Mouse (Mus musculus) liver, embryonic 15.5 days (tissue): ENCODE measurements around the gene Olfr286. TPM values are rescaled to one million over a fixed set of nuclear protein-coding genes. Genes with fewer than 3 reads are reported as not detected.

Source experiments
- ATAC-seq: fragments of 200-750 bp; cut with Nextera tagmentation; 2 replicates; pipeline ENCODE4 v1.8.0; 2017; ENCODE audit warnings: moderate number of reproducible peaks, mild to moderate bottlenecking, moderate library complexity; ENCODE audit not compliant: insufficient read depth
- H3K27ac ChIP-seq: fragments of 300-500 bp; sonication (generic); replicated peaks from 2 replicates; pipeline ENCODE4 v1.5.1; 2015; ENCODE audit warnings: mild to moderate bottlenecking, inconsistent platforms
- H3K27me3 ChIP-seq: fragments of 300-500 bp; sonication (generic); 2 replicates; pipeline ENCODE4 v1.6.1; 2015; ENCODE audit warnings: mild to moderate bottlenecking, inconsistent platforms
- H3K36me3 ChIP-seq: fragments of 300-500 bp; sonication (generic); replicated peaks from 2 replicates; pipeline ENCODE4 v1.6.1; 2015; ENCODE audit warnings: moderate library complexity, mild to moderate bottlenecking, inconsistent platforms
- H3K4me1 ChIP-seq: fragments of 300-500 bp; sonication (generic); replicated peaks from 2 replicates; pipeline ENCODE4 v1.6.1; 2015; ENCODE audit warnings: inconsistent platforms
- H3K4me2 ChIP-seq: fragments of 300-500 bp; sonication (generic); 2 replicates; pipeline ENCODE4 v1.6.1; 2015; ENCODE audit warnings: moderate library complexity, mild to moderate bottlenecking, inconsistent platforms
- H3K4me3 ChIP-seq: fragments of 300-500 bp; sonication (generic); replicated peaks from 2 replicates; pipeline ENCODE4 v1.5.1; 2015; ENCODE audit warnings: mild to moderate bottlenecking, inconsistent platforms
- H3K9ac ChIP-seq: fragments of 300-500 bp; sonication (generic); 2 replicates; pipeline ENCODE4 v1.6.1; 2015; ENCODE audit warnings: moderate library complexity, mild to moderate bottlenecking, inconsistent platforms
- H3K9me3 ChIP-seq: fragments of 300-500 bp; sonication (generic); replicated peaks from 2 replicates; pipeline ENCODE4 v1.6.1; 2016; ENCODE audit warnings: inconsistent platforms
- WGBS: fragments of 180-500 bp; shearing (Covaris S2); methylation state at CpG from one replicate; pipeline ENCODE4 v1.1.7; 2015; ENCODE audit warnings: mixed read lengths; ENCODE audit not compliant: insufficient replicate concordance; 5-methylcytosine and 5-hydroxymethylcytosine counted together
- polyA plus RNA-seq: library from polyadenylated mRNA; unstranded; fragments of >200 nt; fragmentation: Nextera tagmentation; extraction: Ambion mirVana; gene quantifications from 2 replicates; pipeline ENCODE4 v1.2.1, GENCODE M21; 2015

Olfr286 gene
- not detected in 2 replicates for polyA plus RNA-seq

DNA sequence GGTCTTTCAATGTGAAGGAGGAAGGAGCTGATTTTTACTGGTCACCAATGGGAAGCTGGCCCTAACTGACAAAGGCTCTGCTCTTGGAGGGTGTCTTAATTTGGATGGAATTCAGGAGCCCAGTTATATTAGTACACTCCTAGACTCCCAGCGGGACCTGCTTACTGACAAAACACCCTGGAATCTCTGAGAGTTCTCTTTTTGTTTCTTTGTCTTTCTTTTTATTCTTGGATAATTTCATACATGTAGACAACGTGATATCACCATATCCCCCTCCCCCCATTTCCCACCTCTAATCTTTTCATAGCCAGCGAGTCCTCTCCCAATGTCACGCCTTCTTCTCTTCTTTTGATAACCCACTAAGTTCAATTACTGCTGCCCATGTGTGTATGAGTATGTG lies at the start of gene Olfr286:
Gene Olfr286, minus strand, starts transcription at position 101 of the 400 bp plus-strand sequence.
- Histone ChIP-seq H3K9ac (no peak within 1 kb of the TSS), H3K4me3 (no peak within 1 kb of the TSS), H3K36me3 (no peaks in the 10 kb centered on the region), H3K27me3 (no peaks in the 10 kb centered on the region), H3K9me3 (no peaks in the 10 kb centered on the region), H3K4me1 (no peaks in the 10 kb centered on the region), H3K4me2 (no peak within 1 kb of the TSS), H3K27ac (no peak within 1 kb of the TSS)
- ATAC-seq, result no peak
- WGBS, result 69% methylated on average over 4 of the region's 4 CpGs

DNA sequence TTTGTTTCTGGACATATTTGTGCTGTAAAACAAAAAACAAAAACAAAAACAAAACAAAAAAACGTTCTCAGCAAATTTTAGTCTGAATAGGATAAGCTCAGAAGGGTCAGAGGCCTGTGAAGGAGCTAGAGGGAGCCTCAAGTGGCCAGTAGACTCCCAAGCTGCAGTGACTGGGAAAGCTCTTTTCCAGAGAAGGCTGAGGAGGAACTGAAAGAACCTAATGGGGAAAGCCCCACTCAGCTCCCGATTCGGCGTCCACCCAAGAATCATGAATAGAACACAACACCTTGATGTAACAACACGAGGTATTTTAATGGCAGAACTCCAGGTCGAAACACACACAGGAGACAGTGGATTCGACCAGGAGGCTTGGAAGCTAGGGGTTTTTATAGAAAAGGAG lies 23.5 kb upstream of the Olfr286 start:
- Histone ChIP-seq H3K4me1 (no peaks in the 10 kb centered on the region), H3K9me3 (no peaks in the 10 kb centered on the region), H3K4me2 (no peak overlapping the region), H3K27ac (no peak overlapping the region), H3K27me3 (no peaks in the 10 kb centered on the region), H3K4me3 (no peak overlapping the region), H3K36me3 (no peaks in the 10 kb centered on the region), H3K9ac (no peak overlapping the region)
- no peak for ATAC-seq
- WGBS, result 67% methylated on average over 7 of the region's 7 CpGs

DNA sequence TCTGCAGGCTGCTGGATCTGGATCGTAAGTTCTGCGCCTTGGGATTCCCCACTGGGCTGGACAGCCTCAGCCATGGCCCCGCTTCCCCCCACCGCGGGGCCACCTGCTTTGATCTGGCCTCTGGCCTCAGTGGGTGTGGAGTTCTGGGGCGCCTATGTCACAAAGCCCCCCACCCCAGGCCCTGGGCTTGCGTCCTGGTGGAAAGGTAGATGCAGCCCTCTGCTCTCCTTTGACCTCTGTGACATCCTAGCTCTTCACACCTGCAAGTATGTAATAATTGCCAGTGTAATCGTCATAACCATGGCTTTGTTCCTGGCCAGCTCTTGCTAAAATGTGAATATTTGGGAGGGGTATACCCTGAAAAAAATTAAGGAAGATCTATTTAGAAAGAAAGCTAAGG lies 22.9 kb upstream of the Olfr286 start, which contains the start of gene H1fnt:
Gene H1fnt, minus strand, starts transcription at position 101 of the 400 bp plus-strand sequence.
- H3K9ac ChIP-seq, result no peak within 1 kb of the TSS
- WGBS, result 69% methylated on average over 8 of the region's 8 CpGs
- no peak within 1 kb of the TSS for H3K4me3 ChIP-seq
- H3K27ac ChIP-seq, result no peak within 1 kb of the TSS
- H3K36me3 ChIP-seq, result no peaks in the 10 kb centered on the region
- H3K27me3 ChIP-seq, result no peaks in the 10 kb centered on the region
- no peak for ATAC-seq
- no peaks in the 10 kb centered on the region for H3K4me1 ChIP-seq
- H3K4me2 ChIP-seq, result no peak within 1 kb of the TSS
- no peaks in the 10 kb centered on the region for H3K9me3 ChIP-seq

DNA sequence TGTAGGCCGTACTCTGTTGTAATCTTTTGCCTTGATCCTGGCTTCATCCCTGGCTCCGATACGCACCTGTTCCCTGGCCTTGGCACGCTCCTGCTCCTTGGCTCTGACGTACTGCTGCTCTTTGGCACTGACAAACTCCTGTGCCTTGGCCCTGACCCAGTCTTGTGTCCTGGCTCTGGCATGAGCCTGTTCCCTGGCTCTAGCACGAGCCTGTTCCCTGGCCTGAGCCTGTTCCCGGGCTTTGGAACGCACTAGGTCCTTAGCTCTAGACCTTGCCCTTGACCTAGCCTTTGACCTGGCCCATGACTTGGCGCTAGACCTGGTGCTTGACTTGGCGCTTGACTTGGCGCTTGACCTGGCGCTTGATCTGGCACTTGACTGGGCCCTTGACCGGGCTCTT lies 22.0 kb upstream of the Olfr286 start:
- WGBS, result 83% methylated on average over 13 of the region's 13 CpGs
- no peak for ATAC-seq
- no peak overlapping the region for H3K4me2 ChIP-seq

DNA sequence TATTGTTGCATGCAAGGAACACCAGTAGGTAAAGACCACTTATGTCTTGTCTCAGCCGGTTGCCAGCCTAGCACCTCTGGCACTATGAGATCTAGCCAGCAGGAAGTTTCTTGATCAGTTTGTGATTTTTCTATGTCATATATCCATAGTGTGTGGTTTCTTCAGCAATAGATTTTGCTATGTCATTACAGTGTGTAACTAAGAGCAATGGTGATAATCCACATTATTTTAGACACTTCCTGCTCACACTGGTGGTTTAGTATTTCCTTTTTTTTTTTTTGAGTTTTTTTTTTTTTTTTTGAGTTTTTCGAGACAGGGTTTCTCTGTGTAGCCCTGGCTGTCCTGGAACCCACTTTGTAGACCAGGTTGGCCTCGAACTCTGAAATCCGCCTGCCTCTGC lies 1.2 kb upstream of the Olfr286 start:
- H3K36me3 ChIP-seq, result no peaks in the 10 kb centered on the region
- H3K4me3 ChIP-seq, result no peak overlapping the region
- no peak for ATAC-seq
- no peak overlapping the region for H3K9ac ChIP-seq
- 41% methylated on average over 4 of the region's 4 CpGs for WGBS
- no peak overlapping the region for H3K4me2 ChIP-seq
- no peaks in the 10 kb centered on the region for H3K9me3 ChIP-seq
- no peaks in the 10 kb centered on the region for H3K27me3 ChIP-seq
- H3K4me1 ChIP-seq, result no peaks in the 10 kb centered on the region
- no peak overlapping the region for H3K27ac ChIP-seq

More for the DNA sequence above, 22.0 kb upstream of the Olfr286 start:
- Histone ChIP-seq H3K9ac (no peak overlapping the region), H3K9me3 (no peaks in the 10 kb centered on the region), H3K4me1 (no peaks in the 10 kb centered on the region), H3K27me3 (no peaks in the 10 kb centered on the region), H3K27ac (no peak overlapping the region), H3K36me3 (no peaks in the 10 kb centered on the region), H3K4me3 (no peak overlapping the region)

DNA sequence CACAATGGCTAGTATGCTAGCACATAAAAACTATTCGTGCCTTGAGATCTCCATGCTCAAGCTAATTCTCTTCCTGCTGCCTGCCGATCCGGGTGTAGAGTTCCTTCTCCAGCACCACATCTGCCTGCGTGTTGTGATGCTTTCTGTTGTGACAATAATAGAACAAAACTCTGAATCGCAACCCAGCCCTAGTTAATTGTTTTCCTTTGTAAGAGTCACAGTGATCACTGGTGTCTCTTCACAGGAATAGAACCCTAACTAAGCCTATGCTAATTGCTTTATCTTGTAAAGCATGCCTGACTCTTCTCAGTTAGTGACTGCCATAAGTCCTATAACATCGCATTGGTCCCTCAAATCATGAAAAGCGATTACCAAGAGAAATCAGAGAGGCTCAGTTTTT lies 8.2 kb downstream of the Olfr286 start:
- Histone ChIP-seq H3K36me3 (no peaks in the 10 kb centered on the region), H3K4me2 (no peak overlapping the region), H3K4me3 (no peak overlapping the region), H3K9me3 (no peaks in the 10 kb centered on the region), H3K9ac (no peak overlapping the region), H3K27me3 (no peaks in the 10 kb centered on the region), H3K4me1 (no peaks in the 10 kb centered on the region), H3K27ac (no peak overlapping the region)
- no peak for ATAC-seq
- WGBS, result 61% methylated on average over 7 of the region's 7 CpGs

GRCm38 (mm10) chr15:98225610-98226009 lies 8.6 kb downstream of the Olfr286 start:
- H3K9ac ChIP-seq, result no peak overlapping the region
- H3K36me3 ChIP-seq, result no peaks in the 10 kb centered on the region
- no peak overlapping the region for H3K4me3 ChIP-seq
- 33% methylated on average over 16 of the region's 16 CpGs for WGBS
- no peak for ATAC-seq
- no peaks in the 10 kb centered on the region for H3K27me3 ChIP-seq
- H3K4me2 ChIP-seq, result no peak overlapping the region
- no peaks in the 10 kb centered on the region for H3K4me1 ChIP-seq
- no peaks in the 10 kb centered on the region for H3K9me3 ChIP-seq
- H3K27ac ChIP-seq, result no peak overlapping the region

- no peak for ATAC-seq
- Histone ChIP-seq H3K4me2 (no peak overlapping the region), H3K9ac (no peak overlapping the region), H3K4me1 (no peaks in the 10 kb centered on the region), H3K27me3 (no peaks in the 10 kb centered on the region), H3K36me3 (no peaks in the 10 kb centered on the region), H3K27ac (no peak overlapping the region), H3K4me3 (no peak overlapping the region), H3K9me3 (no peaks in the 10 kb centered on the region)
Measured at GRCm38 (mm10) chr15:98222377-98222776, 11.9 kb downstream of the Olfr286 start.

DNA sequence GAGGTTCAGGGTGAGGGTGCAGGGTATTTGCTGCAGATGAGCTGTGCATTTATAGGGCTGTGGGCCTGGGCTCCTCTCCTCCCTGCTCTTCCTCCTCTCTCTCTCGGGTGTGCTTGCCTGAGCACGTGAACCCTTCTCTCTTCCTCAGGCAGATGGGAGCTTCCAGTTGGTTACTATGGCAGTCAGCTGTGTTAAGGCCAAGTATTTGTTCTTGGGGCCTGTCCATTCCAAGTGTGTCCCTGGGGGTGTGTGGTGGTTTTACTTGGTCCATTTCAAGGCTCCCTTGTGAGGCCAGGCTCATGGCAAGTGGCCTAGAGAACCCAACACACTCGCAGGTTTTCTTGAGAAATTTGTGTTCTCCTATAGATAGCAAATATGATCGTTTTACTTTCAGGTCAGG lies 13.4 kb downstream of the Olfr286 start, which contains the start of the genes Gm44579 and Olfr287:
Gene Gm44579, minus strand, starts transcription at position 101 of the 400 bp plus-strand sequence.
Gene Olfr287, minus strand, starts transcription at position 180 of the 400 bp plus-strand sequence.
- Histone ChIP-seq H3K9me3 (no peaks in the 10 kb centered on the region), H3K4me1 (no peaks in the 10 kb centered on the region), H3K9ac (no peak within 1 kb of the TSS), H3K4me2 (no peak within 1 kb of the TSS), H3K4me3 (no peak within 1 kb of the TSS), H3K36me3 (no peaks in the 10 kb centered on the region), H3K27ac (no peak within 1 kb of the TSS), H3K27me3 (no peaks in the 10 kb centered on the region)
- no peak for ATAC-seq
- WGBS, result 44% methylated on average over 4 of the region's 4 CpGs

- Histone ChIP-seq H3K9ac (no peak overlapping the region), H3K27ac (no peak overlapping the region), H3K27me3 (no peaks in the 10 kb centered on the region), H3K4me2 (no peak overlapping the region), H3K9me3 (no peaks in the 10 kb centered on the region), H3K36me3 (no peaks in the 10 kb centered on the region), H3K4me3 (no peak overlapping the region), H3K4me1 (no peaks in the 10 kb centered on the region)
- 27% methylated on average over 5 of the region's 5 CpGs for WGBS
- no peak for ATAC-seq
Measured at GRCm38 (mm10) chr15:98214130-98214529, 20.1 kb downstream of the Olfr286 start.

DNA sequence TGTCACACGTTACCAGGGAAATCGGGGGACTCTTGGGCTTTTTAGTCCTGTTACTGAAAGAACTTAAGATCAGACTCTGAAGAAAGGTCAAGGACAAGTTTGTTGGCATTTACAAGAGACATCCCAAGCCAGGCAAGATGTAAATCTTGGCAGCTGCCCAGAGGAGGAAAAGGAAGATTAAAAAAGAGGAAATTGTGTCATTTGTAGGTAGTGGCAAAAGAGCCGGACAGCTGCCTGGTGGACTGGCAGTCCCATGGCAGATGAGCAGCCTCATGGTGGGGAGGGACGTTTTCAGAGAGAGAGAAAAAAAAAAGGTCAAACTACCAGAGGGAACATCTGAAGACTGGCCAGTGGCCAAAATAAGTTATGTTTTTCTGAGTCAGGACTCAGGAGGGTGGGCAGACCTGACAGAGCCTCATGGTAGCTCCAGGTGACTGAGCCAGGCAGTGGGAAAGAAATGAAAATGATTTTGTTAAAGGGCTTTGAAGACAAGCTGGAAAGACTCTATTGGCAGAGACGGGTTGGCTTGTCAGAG lies 20.8 kb downstream of the Olfr286 start:
- Histone ChIP-seq H3K4me2 (no peak overlapping the region), H3K9ac (no peak overlapping the region), H3K9me3 (no peaks in the 10 kb centered on the region), H3K27me3 (no peaks in the 10 kb centered on the region), H3K36me3 (no peaks in the 10 kb centered on the region), H3K27ac (no peak overlapping the region), H3K4me1 (no peaks in the 10 kb centered on the region), H3K4me3 (no peak overlapping the region)
- 41% methylated on average over 5 of the region's 5 CpGs for WGBS
- no peak for ATAC-seq

- H3K9ac ChIP-seq, result no peak overlapping the region
- H3K27ac ChIP-seq, result no peak overlapping the region
- H3K4me2 ChIP-seq, result no peak overlapping the region
- no peaks in the 10 kb centered on the region for H3K9me3 ChIP-seq
- H3K36me3 ChIP-seq, result no peaks in the 10 kb centered on the region
- H3K4me3 ChIP-seq, result no peak overlapping the region
- WGBS, result 41% methylated on average over 7 of the region's 7 CpGs
- H3K27me3 ChIP-seq, result no peaks in the 10 kb centered on the region
- no peaks in the 10 kb centered on the region for H3K4me1 ChIP-seq
- no peak for ATAC-seq
Measured at GRCm38 (mm10) chr15:98209676-98210075, 24.6 kb downstream of the Olfr286 start.
